Mouse (Mus musculus) liver, adult 2 months (tissue): ENCODE results near the gene Drd1.

Source experiments
- CTCF ChIP-seq: fragments of 200-500 bp; IDR thresholded peaks from 2 replicates; pipeline ENCODE4 v1.5.1; 2011; ENCODE audit warnings: low read depth, low read length, control low read depth
- POLR2A ChIP-seq: fragments of 200-500 bp; IDR thresholded peaks from 2 replicates; pipeline ENCODE4 v1.6.1; 2011; ENCODE audit warnings: low read length, control low read depth; ENCODE audit not compliant: insufficient read depth; ENCODE audit errors: extremely low read depth

DNA sequence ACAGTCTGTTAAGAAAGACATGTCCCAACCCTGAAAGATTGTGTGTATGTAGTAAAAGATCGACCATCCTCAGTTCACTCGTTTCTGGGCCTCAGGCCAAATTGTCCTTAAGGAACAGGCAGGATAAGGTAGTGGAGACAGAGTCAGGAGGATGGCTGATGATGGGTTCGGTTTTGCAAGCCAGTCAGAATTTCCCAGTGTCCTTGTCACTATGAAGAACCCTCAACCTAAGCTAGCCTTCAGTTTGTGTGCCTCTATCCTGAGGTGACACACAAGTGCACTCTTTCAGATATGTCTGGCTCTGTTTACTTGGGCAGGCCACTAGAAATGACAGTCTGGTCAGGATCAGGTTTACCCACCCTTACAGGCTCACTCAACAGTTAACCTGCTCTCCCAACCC, 47.8 kb upstream of the Drd1 start:
- TF ChIP-seq POLR2A (no peak), CTCF (no peak)
